Mouse (Mus musculus): ENCODE measurements at regions not wholly inside any gene's neighbourhood (a gene's known extent, or its start where the extent isn't known, plus 50 kb on each side); places are given as distances from the start of the nearest gene placed in this dataset.

- DNase-seq (ENCODE audit: low read depth, low spot score), result no peak
Observed at GRCm38 (mm10) chr3:50548568-50548967, 105.2 kb upstream of the Slc7a11 start.

GRCm38 (mm10) chr3:50530654-50531053 is 87.2 kb upstream of the Slc7a11 start:
- no peak for DNase-seq (ENCODE audit: low read depth, low spot score)

- DNase-seq (ENCODE audit: low read depth, low spot score), result no peak
Observed at GRCm38 (mm10) chr3:50524006-50524405, 80.6 kb upstream of the Slc7a11 start.

GRCm38 (mm10) chr3:50507211-50507610 is 63.8 kb upstream of the Slc7a11 start:
- DNase-seq (ENCODE audit: low read depth, low spot score), result no peak
